Mouse (Mus musculus): ENCODE results near the gene Atpaf2. TPM values are rescaled to one million over a fixed set of nuclear protein-coding genes. Genes with fewer than 3 reads are reported as not detected.
A peak's percentile ranks its signal among the peaks of the same experiment; 100 is the strongest.

Atpaf2 gene
- total RNA-seq, 2 experiments from 2014 or later = 27.0 to 31.1 TPM

DNA sequence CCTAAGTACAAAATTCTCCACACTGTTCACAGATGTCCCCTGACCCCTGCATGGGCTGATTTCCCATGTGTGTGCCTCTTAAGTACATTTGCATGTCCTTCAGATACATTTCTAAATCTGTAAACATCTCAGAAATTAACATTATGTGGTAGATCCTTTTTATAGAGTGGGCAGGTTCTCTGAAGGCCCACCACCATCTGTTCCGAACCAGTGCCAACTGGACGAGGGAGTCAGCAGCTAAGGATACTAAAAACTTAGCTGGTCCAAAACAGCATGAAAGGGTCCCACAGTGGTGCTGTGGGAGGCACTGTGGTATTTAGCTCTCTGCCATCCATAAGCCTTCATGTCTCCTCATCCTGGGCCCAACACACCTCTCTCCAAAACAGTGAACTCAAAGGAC lies 21.1 kb downstream of the Atpaf2 start:
- no peak for DNase-seq

DNA sequence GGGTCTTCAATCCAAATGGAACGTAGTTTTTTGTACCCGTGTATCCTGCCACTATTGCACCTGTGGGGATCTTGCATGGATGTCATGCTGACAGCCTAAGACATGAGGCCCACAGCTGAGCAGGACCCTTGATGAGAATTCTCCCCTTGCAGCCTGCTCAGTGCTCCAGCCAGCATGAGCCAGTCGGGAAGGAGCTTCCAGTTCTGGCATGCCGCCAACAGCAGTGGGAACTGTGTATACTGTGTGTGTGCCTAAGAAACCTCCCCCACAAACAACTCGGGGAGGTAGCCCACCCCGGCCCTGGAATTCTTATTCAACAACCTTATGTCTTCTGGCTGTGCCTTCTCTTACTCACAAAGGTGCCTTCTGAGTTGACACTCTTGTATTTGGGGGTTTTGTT lies 21.7 kb downstream of the Atpaf2 start:
- DNase-seq = no peak

DNA sequence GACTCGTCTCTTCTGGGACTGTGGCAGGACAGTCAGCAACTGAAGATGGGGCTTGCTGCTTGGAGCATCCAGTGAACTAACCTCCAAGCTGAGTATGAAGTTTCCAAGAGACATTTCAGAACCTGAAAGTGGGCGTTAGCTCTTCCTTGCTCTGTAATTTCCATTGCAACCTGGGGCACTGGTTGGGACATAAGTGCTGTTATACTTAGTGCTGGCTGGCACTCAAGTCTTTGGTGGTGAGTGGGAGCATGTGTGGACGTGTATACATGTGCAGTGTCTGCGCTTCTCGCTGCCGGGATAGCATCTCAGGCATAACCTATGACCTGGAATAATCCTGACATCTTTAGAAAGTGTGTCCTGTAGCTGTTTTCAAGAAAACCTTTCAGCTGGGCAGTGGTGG lies 26.9 kb downstream of the Atpaf2 start:
- DNase-seq = no peak

DNA sequence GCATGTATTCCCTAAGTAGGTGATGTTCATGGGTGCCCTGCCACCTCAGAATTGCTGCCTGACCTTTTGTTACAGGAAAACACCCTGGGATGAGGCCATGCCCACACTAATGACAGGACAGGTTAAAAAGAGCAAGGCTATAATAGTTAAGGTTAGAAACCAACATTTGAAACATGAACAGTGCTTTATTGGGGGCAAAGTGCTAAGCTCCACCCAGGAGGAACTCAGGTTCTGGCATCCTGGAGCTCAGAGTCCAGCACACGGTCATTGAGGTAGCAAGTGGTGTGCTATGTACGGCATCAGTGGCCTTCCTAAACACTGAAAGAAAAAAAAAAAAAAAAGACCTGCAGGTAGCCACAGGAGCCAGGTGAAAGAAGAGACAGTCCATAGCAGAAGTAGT lies 30.3 kb downstream of the Atpaf2 start:
- DNase-seq = no peak

DNA sequence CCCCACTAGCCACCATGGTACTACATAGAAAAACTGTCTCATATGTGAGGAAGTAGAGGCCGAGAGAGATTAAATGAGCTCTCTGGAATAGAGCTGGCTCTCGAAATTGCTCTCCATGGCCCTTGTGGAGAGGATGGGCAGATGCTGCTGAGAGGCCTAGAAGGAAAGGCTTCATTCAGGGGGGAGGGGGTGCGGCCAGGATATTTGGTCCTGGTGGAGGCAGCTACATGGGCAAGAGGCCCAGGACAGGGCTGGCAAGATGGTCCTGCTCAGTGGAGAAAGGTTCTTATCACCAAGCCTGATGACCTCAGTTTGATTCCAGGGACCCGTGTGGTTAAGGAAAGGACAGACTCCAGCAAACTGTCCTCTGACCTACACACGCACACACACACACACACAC lies 32.3 kb downstream of the Atpaf2 start:
- no peak for DNase-seq

DNA sequence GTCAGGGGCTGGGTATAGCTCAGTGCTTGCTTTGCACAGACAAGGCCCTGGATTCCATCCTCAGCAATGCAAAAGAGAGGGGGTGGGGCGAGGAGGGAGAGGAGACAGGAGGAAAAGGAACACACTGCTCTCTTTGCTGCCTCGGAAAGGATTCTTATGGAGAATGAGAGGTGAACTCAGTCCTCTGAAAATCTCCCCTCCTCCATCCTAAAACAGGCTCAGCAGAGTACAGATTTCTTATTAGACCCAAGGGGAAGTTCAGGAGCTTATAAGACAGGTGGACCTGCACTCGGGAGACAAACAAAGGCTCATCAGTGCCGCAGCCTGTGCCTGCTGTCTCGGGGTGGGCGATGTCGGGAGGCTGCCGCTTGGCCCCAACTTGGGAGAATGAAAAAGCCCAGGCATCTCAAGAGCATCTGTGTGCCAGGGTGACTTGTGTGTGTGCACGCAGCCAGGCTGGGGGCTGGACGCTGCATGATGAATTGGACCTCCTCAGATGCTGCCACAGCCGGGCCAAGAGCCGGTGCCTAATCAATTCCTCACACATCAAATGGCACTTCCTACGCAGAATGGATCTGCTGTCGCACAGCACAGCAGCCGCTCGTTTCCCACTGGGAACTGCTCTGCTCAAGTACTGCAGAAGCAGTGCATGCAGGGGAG lies 33.4 kb downstream of the Atpaf2 start:
- DNase-seq = no peak

DNA sequence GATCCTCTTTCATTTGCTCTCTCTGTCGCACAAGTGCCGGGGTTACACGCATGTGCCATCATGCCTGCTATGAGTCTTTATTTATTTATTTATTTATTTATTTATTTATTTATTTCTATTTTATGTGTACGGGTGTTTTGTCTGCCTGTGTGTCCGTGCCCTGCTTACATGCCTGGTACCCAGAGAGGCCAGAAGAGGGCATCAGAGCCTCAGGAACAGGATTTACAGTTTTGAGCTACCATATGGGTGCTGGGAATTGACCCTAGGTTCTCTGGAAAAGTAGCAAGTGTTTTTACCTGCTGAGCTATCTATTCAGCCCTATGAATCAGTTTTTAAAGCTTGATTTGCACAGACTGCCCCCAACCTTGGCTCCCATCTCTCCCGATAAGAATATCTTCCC lies 34.7 kb downstream of the Atpaf2 start:
- no peak for DNase-seq

DNA sequence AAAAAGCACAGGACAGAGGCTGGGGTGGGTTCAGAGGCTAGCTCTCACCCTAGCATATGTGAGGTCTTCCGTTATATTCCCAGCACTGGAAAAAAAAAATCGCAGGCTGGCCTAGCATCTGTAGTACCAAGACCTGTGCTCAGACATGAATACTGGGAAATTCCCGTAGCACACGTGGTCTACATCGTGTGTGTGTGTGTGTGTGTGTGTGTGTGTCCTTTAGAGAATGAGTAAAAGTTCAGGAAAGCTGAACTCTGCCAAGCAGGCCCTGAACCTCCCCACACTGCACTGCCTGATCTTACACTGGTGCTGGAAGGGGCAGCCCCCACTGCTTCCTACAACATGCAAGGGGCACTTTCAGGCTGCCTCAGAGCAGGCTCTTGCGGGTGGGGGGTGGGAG lies 43.8 kb downstream of the Atpaf2 start:
- no peak for DNase-seq

DNA sequence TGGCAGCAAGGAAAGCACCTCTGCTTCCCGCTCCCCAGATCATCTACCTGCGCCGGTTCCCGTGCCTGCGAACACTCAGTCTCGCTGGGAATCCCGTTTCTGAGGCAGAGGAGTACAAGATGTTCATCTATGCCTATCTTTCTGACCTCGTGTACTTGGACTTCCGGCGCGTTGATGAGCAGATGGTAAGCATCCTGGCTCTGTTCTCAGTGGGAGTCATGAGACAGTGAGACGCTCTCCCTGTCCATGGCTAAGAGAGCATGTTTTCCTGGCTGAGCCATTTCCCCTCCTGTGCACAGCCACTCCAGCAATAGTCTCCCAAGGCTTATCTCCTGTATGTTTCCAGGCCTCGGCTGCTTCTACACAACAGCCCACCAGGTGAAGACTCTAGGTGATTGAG lies 47.8 kb downstream of the Atpaf2 start:
- DNase-seq = no peak

DNA sequence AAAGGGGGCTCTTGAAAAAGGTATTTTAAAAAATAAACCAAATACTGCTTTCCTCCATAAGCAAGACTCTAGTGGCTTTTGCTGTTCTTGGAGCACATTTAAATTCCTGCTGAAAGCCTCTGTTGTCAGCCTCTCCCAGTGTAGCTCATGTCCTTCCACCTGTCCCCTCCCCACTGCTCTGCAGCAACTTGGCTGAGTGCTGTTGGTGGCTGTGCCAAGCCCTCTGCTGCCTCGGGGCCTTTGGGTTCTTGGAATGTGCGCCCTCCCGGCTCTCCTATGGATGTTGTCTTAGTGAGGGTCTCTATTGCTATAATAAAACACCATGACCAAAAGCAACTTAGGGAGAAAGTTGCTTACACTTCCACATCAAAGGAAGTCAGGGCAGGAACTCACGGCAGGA lies 48.8 kb downstream of the Atpaf2 start:
- no peak for DNase-seq

DNA sequence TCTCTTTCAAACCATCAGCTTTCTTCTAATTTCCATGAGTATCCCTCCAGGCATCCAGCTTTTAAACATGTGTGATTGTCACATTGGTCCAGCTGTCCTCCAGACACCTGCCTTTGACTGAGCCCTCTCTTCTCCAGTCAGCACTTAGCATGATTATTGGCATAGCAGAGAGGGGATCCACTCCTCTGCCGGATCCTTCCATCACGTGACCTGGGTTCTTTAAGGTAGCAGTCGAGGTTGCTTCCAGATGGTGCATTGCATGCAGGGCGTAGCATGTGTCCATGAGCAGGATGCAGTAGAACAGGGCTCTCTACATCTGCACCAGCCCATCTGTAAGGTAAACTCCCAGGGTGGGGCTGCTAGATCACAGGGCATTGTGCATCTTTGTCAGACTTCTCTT lies 49.3 kb downstream of the Atpaf2 start:
- no peak for DNase-seq

DNA sequence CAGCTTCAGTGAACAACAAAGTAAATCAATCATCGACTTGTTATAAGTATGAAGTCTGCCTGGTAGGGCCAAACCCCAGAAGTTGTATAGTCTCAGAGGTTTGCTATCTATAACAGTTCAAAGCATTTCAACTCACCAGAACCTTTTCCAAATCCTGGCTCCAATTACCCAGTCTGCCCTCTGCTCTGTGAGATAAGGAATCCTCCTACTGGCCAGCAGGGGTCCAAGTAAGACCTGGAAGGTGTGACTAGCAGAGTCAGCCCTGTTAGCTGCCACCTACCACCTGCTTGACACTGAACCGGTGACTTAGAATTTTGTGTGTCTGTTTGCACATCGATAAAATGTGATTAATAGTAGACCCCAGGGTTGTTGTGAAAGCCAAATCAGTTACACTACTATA lies 51.0 kb downstream of the Atpaf2 start:
- DNase-seq = no peak

DNA sequence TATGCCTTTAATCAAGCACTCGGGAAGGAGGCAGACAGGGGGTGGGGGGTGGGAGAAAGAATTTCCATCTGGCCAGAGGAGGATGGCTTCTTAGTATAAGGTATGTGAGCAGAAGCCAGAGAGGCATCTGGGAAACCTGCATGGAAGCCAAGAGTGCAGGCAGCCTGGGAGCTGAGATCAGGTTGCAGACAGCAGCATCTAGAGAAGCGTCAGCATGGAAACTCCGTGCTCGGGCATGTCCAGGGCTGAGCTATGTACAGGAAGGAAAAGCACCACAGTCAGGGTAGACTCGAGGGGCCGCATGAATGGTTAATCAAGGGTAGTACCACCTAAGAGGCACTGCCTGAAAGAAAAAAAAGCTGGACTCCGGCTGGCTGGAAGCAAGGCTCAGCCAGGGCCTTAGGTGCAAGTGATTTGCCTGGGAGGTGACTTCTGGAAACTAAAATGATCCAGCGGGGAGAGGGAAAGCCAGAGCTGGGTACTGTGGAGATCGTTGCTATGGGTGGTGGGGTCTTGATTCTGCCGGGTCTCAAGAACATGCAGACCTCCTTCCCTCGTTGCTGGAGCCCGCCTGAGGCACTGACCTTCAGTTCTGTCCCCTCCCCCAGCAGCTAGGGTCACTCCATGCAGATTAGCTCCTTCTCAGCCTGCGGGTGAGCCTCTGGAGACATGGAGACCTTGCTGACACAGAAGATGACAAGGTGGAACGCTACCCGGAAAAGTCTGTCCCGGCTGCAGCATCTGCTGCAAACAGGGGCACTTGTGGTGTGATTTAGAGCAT lies 51.8 kb downstream of the Atpaf2 start:
- DNase-seq = peak; percentile 38

DNA sequence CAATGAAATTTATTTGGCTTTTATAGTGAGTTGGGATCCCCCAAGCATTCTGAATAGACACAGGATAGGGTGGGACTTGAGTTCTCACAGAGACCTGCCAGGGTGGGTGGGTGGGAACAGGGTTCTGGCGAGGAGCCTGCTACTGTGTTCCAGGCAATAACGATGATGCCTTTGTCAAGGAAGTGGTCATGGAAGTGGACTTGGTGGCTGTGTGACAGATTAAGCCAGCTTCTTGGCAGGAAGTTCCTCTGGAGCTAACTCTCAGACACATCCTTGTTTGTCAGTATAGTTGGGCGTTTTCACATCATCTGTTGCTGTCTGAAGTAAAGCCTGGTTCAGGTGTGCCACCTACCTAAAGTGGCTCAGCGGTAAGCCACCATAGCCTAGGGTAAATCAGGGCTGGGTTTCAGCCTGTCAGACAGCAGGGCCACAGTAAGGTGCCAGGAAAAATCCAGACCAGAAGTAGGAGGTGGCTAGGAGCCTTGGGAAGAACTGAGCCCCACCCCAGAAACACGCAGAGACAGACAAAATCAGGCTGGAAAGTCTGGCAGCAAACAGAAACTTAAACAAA lies 57.5 kb downstream of the Atpaf2 start:
- peak; percentile 18 for DNase-seq

DNA sequence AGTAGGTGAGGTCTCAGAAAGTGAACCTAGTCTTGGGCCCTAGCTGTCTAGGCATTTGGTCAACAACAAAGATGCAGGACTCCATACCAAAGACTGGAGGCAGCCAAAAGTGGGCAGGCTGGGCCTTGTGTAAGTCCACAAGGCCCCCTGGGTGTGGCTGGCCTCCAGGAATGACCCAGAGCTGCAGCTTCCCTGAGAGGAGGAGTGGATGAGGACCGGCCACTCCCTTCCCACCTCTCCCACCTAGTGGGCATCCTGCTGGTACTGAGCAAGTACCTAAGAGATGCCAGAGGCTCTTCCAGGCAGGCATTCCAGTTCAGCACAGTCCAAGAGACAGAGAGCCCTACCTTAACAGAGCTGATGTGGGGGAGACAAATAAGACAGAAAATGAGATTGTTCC lies 58.3 kb downstream of the Atpaf2 start:
- DNase-seq = no peak

DNA sequence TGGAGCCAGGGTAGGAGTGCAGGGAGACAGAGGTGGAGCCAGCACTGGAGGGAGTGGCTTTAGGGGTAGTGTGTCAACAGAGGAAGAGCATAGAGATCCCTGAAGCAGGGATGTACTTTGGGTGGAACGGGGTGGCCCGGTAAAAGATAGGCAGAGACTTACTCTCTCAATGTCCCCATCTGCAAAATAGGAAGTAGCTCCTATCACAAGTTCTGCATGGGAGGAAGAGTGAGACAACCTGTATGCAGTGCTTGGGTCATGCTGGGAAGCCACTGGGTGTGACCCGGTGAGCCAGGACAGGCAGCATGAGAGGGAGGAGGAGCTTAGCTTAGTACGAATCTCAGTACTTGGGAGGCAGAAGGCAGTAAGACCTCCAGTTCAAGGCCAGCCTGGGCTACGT lies 59.1 kb downstream of the Atpaf2 start:
- DNase-seq = no peak

DNA sequence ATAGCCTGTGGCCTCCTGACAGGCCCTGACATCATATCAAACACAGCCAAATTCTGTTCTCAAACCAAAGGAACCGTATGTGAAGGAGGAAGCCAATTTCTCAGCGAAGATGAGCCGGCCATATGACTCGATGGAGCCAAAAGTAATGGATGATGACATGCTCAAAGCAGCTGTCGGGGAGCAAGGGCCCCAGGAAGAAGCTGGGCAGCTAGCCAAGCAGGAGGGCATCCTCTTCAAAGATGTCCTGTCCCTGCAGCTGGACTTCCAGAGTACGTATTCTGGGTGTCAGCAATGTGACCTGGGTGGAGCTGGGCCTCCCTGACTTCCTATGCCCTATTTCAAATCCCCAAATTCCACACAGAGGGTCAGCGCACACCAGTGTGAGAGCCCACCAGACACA lies 59.7 kb downstream of the Atpaf2 start:
- DNase-seq = no peak

DNA sequence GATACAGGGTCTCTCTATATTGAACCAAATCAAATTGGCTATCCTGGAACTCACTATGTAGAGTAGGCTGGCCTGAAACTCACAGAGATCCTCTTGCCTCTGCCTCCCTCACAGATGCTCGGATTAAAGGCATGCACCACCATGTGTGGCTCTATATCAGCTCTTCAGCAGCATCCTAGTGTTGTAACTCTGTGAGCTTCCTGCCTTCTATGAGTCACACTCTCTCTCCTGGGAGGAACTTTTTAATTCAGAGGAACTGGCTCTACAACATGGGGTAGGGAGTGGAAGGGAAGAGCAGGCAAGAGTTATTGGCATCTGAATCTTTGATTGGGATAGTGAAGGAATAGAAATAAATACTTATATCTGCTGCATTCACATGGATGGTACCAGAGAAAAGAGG lies 61.1 kb downstream of the Atpaf2 start:
- DNase-seq = no peak

DNA sequence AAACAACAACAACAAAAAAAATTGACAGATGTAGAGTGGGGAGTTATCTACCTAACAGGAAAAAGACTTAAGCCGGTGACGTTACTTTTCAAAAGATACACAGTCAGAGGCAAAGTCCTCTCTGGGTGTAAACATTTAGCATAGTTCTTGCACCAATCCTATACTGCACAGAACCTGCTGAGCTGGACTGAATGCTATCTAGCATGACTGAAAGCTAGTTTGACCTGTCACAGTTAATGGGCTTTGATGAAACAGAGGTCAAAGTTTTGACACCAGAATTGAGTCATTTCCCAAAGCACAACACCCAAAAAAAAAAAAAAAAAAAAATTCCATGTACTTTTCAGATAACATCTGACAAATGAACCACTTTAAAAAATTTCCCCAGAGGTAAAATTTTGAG lies 62.3 kb downstream of the Atpaf2 start:
- DNase-seq = no peak

DNA sequence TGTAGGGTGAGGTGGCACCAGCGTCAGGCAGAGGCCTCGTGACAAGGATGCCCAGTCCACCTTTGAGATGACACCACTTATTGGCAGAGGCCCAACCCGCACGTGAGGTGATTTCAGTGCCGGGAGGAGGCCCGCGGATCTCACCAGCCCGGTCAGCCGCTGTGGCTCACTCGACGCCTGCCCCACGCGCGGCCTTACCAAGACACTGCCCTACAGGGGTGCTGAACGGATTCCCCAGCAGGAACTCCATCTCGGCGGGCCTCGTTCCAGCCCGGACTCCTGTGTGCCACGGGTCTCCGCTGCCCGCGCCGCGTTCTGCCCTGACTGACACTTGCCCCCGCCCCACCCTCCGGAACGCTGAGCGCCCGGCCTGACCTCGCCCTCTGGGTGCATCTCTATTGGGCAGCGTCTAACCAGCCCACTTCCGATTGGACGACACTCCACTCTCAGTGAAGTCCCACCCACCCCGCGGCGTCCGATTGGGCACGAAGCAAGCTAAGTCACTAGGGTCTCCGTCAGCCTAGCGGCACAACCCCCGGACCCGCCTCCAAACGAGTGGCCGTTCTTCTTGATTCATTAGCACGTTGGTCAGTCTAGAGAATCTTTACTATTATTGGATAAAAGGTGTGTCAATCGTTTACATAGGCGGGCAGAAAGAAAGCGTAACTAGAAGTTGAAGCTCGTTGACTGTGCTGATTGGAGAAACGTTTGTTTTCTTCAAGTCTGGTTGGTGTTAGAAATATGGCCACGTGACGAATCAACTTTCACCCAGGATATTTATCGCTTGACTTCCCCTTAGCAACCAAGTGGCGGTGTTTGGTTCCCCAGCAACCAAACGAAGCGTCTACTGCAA lies 65.5 kb downstream of the Atpaf2 start, which contains the start of the genes Tom1l2 and Drc3:
Tom1l2 (minus strand) TSS at position 347 of the 853 bp plus-strand sequence.
Drc3 (plus strand) TSS at position 771 of the 853 bp plus-strand sequence.
- DNase-seq = peak; percentile 100

DNA sequence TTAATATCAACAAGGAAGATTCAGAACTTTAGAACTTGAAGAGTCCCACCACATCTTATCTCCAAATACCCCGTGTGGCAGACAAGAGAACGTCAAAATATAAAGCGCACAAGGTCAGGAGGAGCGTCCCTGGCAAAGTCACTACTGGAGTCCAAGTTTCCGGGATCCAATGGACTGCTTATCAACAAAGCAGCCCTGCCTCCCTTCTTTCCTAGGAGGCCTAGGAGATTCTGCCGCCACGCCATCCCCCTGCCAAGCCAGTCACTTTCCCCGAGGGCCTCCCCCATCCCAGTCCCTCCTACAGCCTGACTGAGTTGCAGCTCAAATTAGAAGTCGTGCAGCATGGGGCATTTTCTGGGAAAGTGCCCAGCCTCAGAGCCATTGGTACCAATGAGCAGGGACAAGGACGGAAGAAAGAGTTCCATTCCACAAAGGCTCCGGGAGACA lies 66.3 kb downstream of the Atpaf2 start:
- DNase-seq = peak; percentile 37

DNA sequence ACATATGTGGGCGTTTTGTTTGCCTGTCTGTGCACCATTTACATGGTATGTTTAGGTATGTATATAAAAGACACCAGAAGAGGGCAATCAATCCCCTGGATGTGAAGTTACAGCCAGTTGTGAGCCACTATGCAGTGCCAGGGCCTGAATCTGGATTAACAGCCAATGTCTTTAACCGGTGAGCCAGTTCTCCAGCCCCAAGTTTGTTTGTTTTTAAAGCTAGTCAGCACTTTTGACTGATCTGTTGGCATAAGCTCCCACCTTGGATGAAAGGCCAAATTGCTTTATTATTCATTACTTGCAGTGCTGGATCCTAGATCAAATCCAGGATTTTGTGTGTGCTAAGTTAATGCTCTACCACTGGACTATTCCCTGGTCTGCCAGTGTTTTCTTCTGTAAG lies 66.9 kb downstream of the Atpaf2 start:
- no peak for DNase-seq

All from gastrocnemius, postnatal 25 days (tissue).